Mouse (Mus musculus) lung, embryonic 14.5 days (tissue): Measurements from ENCODE around the gene Actr2. TPM values are rescaled to one million over a fixed set of nuclear protein-coding genes. Genes with fewer than 3 reads are reported as not detected.
A peak's percentile ranks its signal among the peaks of the same experiment; 100 is the strongest.
"Not testable (repeated sequence)": the region's sequence is repeated elsewhere in the genome, so short reads cannot be mapped to it uniquely, and the experiment has no call there.

Source experiments
- ATAC-seq: fragments of 200-750 bp; cut with Nextera tagmentation; 2 replicates; pipeline ENCODE4 v1.8.0; 2017; ENCODE audit warnings: mild to moderate bottlenecking, moderate TSS enrichment, moderate library complexity; ENCODE audit not compliant: insufficient read depth
- DNase-seq: peaks from one replicate; pipeline ENCODE4 v3.0.0-alpha.2; 2015
- H3K27ac ChIP-seq: fragments of 300-500 bp; sonication (generic); 2 replicates; pipeline ENCODE4 v1.5.1; 2014; ENCODE audit warnings: low read depth, mild to moderate bottlenecking, moderate library complexity
- H3K27me3 ChIP-seq: fragments of 300-500 bp; sonication (generic); 2 replicates; pipeline ENCODE4 v1.6.1; 2014; ENCODE audit warnings: low read length, control low read depth; ENCODE audit not compliant: insufficient read depth
- H3K36me3 ChIP-seq: fragments of 300-500 bp; sonication (generic); 2 replicates; pipeline ENCODE4 v1.6.1; 2014; ENCODE audit warnings: control low read depth; ENCODE audit not compliant: insufficient read depth
- H3K4me1 ChIP-seq: fragments of 300-500 bp; sonication (generic); 2 replicates; pipeline ENCODE4 v1.6.1; 2014; ENCODE audit warnings: antibody characterized with exemption, control low read depth; ENCODE audit not compliant: insufficient read depth
- H3K4me2 ChIP-seq: fragments of 300-500 bp; sonication (generic); 2 replicates; pipeline ENCODE4 v1.6.1; 2014; ENCODE audit warnings: mild to moderate bottlenecking
- H3K4me3 ChIP-seq: fragments of 300-500 bp; sonication (generic); 2 replicates; pipeline ENCODE4 v1.5.1; 2014; ENCODE audit warnings: low read depth, low read length
- H3K9ac ChIP-seq: fragments of 300-500 bp; sonication (generic); 2 replicates; pipeline ENCODE4 v1.6.1; 2014
- H3K9me3 ChIP-seq: fragments of 300-500 bp; sonication (generic); 2 replicates; pipeline ENCODE4 v1.6.1; 2016; ENCODE audit warnings: low read depth, low read length, control low read depth
- CTCF ChIP-seq: IDR thresholded peaks from 2 replicates; pipeline ENCODE4 v1.5.1; 2016; ENCODE audit warnings: antibody characterized with exemption, low read depth
- WGBS: fragments of 180-500 bp; shearing (Covaris S2); extraction: QIAGEN DNeasy Blood & Tissue Kit; methylation state at CpG from one replicate; pipeline ENCODE4 v1.1.7; 2014; 5-methylcytosine and 5-hydroxymethylcytosine counted together
- polyA plus RNA-seq: library from polyadenylated mRNA; unstranded; fragments of >200 nt; fragmentation: Nextera tagmentation; extraction: Ambion mirVana; gene quantifications from 2 replicates; pipeline ENCODE4 v1.2.1, GENCODE M21; 2014

Gene Actr2
- polyA plus RNA-seq, 1 experiment from 2014 or later, result 65.9 TPM

- Histone ChIP-seq H3K36me3 (peaks cover 46% of the 10 kb centered on the region), H3K9me3 (no peaks in the 10 kb centered on the region), H3K27me3 (no peaks in the 10 kb centered on the region), H3K9ac (no peak overlapping the region), H3K4me3 (no peak overlapping the region), H3K27ac (no peak overlapping the region), H3K4me1 (no peaks in the 10 kb centered on the region), H3K4me2 (no peak overlapping the region)
- DNase-seq (no peak), ATAC-seq (no peak)
- 90% methylated on average over 2 of the region's 2 CpGs for WGBS
- TF ChIP-seq CTCF, result no peak
Observed at GRCm38 (mm10) chr11:20064926-20065325, 47.8 kb downstream of the Actr2 start.

DNA sequence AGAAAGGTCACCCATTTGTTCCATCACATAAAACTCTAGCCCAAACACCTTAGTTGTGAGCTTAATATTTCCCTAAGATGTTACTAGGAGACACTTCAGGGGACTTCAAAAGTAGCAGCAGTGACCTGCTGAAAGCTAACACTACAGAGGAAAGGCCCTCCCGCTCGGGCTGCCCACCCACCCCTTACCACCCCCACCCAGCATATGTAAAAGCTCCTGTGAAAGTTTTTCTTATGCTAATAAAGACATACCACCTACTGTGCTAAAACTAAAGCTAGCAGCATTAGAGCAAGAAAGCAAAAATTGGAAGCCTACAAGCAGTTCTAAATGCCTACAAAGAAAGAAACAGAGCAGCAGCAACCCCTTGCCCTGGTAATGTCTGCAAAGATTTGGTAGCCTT lies 48.6 kb downstream of the Actr2 start:
- H3K36me3 ChIP-seq, result peaks cover 48% of the 10 kb centered on the region
- not testable (repeated sequence) for H3K27me3 ChIP-seq, H3K27ac ChIP-seq, H3K4me1 ChIP-seq, H3K9ac ChIP-seq, H3K4me2 ChIP-seq, DNase-seq, ATAC-seq, H3K4me3 ChIP-seq, H3K9me3 ChIP-seq
- 63% methylated on average over 2 of the region's 2 CpGs for WGBS

DNA sequence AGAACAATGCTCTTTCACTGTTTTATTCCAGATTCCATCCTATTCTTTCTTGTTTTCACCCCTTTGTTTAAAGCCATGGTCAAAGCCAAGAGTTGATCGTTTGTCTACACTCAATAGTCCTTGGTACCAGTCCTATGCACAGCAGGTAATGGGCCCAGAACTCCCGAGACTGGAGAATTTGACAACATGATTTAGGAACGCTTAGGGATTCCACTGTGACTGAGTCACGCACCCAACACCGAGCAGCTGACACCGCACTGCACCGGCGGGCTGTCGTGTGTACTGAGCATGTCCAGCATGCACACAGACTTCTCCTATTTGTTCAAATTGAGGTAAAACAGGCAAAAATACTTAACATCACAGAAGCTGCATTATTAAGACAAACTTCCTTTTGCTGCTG lies 49.9 kb downstream of the Actr2 start:
- H3K4me2 ChIP-seq, DNase-seq, ATAC-seq, H3K27ac ChIP-seq, H3K9ac ChIP-seq, H3K4me3 ChIP-seq, H3K9me3 ChIP-seq, H3K27me3 ChIP-seq, H3K4me1 ChIP-seq: not testable (repeated sequence)
- H3K36me3 ChIP-seq, result peaks cover 50% of the 10 kb centered on the region
- WGBS, result 89% methylated on average over 9 of the region's 9 CpGs

DNA sequence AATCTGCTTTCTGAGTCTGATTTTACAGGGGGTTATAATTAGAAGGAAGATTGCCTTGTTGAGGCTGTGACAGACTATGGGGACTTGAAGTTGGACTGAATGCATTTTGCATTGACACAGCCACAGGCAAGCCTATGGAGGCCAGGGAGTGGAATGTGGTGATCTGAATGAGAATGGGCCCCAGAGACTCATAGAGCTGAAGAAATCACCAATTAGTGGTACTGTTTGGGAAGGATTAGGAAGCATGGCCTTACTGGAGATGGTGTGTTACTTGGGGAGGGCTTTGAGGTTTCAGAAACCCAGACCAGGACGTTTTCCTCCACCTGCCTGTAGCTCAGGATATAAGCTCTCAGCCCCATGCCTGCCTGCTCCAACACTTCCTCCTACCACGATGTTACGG lies 53.0 kb downstream of the Actr2 start:
- no peaks in the 10 kb centered on the region for H3K9me3 ChIP-seq
- no peak for TF ChIP-seq CTCF
- no peaks in the 10 kb centered on the region for H3K4me1 ChIP-seq
- H3K27ac ChIP-seq, result no peak overlapping the region
- no peak overlapping the region for H3K4me3 ChIP-seq
- 90% methylated on average over 3 of the region's 3 CpGs for WGBS
- H3K4me2 ChIP-seq, result no peak overlapping the region
- H3K9ac ChIP-seq, result no peak overlapping the region
- no peaks in the 10 kb centered on the region for H3K27me3 ChIP-seq
- DNase-seq (no peak), ATAC-seq (no peak)
- peaks cover 38% of the 10 kb centered on the region for H3K36me3 ChIP-seq

- DNase-seq, result no peak
- H3K4me1 ChIP-seq, result no peaks in the 10 kb centered on the region
- WGBS, result 89% methylated on average over 2 of the region's 2 CpGs
- H3K4me2 ChIP-seq, result no peak overlapping the region
- H3K4me3 ChIP-seq, result no peak overlapping the region
- no peak overlapping the region for H3K9ac ChIP-seq
- ATAC-seq, result no peak
- no peaks in the 10 kb centered on the region for H3K27me3 ChIP-seq
- TF ChIP-seq CTCF, result no peak
- H3K9me3 ChIP-seq, result no peaks in the 10 kb centered on the region
- H3K36me3 ChIP-seq, result peaks cover 32% of the 10 kb centered on the region
- no peak overlapping the region for H3K27ac ChIP-seq
Observed at GRCm38 (mm10) chr11:20057429-20057828, 55.3 kb downstream of the Actr2 start.

DNA sequence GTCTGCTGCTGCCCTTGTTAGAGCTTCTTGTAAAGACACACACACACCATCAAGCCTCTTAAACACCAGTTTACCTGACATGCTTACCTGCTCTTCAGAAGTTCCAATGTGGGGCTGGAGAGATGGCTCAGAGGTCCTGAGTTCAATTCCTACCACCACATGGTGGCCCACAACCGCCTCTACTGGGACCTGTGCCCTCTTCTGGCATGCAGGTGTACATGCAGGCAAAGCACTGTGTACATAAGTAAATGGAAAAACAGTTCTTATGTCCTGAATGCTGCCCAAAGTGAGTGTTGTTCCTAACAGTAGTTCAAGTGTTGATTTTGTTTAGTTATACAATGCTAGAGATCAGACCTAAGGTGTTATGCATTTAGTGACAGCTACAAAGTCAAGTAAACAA lies 56.5 kb downstream of the Actr2 start:
- Histone ChIP-seq H3K4me1 (no peaks in the 10 kb centered on the region), H3K9me3 (no peaks in the 10 kb centered on the region), H3K36me3 (peaks cover 32% of the 10 kb centered on the region), H3K4me2 (no peak overlapping the region), H3K27ac (no peak overlapping the region), H3K27me3 (no peaks in the 10 kb centered on the region), H3K9ac (no peak overlapping the region), H3K4me3 (no peak overlapping the region)
- ATAC-seq, result no peak
- 81% methylated on average over 1 of the region's 1 CpGs for WGBS
- no peak for DNase-seq
- peak; percentile 19; the same call in 1 of the 2 replicates for TF ChIP-seq CTCF

- TF ChIP-seq CTCF, result no peak
- H3K27me3 ChIP-seq, result no peaks in the 10 kb centered on the region
- no peak overlapping the region for H3K27ac ChIP-seq
- H3K4me3 ChIP-seq, result no peak overlapping the region
- 42% methylated on average over 5 of the region's 5 CpGs for WGBS
- DNase-seq (no peak), ATAC-seq (no peak)
- H3K4me1 ChIP-seq, result no peaks in the 10 kb centered on the region
- no peaks in the 10 kb centered on the region for H3K9me3 ChIP-seq
- no peak overlapping the region for H3K4me2 ChIP-seq
- H3K9ac ChIP-seq, result no peak overlapping the region
- peaks cover 19% of the 10 kb centered on the region for H3K36me3 ChIP-seq
Observed at GRCm38 (mm10) chr11:20054617-20055016, 58.1 kb downstream of the Actr2 start.

DNA sequence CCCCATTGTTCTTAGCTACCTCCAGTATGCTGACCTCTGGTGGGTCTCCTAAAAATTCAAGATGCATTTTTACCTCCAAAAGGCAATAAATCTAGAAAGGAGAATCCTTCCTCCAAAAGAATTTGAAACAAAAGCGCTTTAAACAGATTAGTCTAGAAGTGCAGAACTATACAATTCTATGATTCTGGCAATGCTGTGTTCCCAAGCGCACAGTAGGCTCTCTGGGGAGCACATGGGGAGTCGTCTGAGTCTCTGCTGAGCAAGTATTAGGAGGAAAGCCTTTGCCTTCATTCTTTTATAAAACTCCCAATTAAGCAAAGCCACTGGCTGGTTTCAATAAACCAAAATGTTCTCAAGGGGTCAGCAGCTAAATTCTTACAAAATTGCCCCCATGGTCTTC lies 58.8 kb downstream of the Actr2 start:
- Histone ChIP-seq H3K36me3 (peaks cover 15% of the 10 kb centered on the region), H3K4me3 (no peak overlapping the region), H3K27ac (no peak overlapping the region), H3K27me3 (no peaks in the 10 kb centered on the region), H3K4me2 (no peak overlapping the region), H3K9me3 (no peaks in the 10 kb centered on the region), H3K9ac (no peak overlapping the region), H3K4me1 (no peaks in the 10 kb centered on the region)
- DNase-seq, result no peak
- WGBS, result 76% methylated on average over 3 of the region's 3 CpGs
- ATAC-seq, result no peak
- TF ChIP-seq CTCF, result no peak
